Mouse (Mus musculus): ENCODE measurements around the gene Pafah2.

GRCm38 (mm10) chr4:134395977-134396825 is at the start of gene Pafah2:
- TF ChIP-seq POLR2A (IDR thresholded peaks at IDR 0.05; ENCODE audit: low read depth, low read length) (no peak), CTCF (conservative IDR thresholded peaks at IDR 0.05; ENCODE audit: insufficient read depth, insufficient read length, low read depth, low read length) (peak; percentile 99; the same call in 1 of the 2 replicates)

Data from kidney, adult 2 months (tissue).